Mouse (Mus musculus) neural tube, embryonic 10.5 days (tissue): Measurements from ENCODE around the gene Tmem179.

Source experiments
- DNase-seq: peaks from one replicate; pipeline ENCODE4 v3.0.0-alpha.2; 2017; ENCODE audit warnings: low spot score; ENCODE audit errors: extremely low spot score

Gene Tmem179

DNA sequence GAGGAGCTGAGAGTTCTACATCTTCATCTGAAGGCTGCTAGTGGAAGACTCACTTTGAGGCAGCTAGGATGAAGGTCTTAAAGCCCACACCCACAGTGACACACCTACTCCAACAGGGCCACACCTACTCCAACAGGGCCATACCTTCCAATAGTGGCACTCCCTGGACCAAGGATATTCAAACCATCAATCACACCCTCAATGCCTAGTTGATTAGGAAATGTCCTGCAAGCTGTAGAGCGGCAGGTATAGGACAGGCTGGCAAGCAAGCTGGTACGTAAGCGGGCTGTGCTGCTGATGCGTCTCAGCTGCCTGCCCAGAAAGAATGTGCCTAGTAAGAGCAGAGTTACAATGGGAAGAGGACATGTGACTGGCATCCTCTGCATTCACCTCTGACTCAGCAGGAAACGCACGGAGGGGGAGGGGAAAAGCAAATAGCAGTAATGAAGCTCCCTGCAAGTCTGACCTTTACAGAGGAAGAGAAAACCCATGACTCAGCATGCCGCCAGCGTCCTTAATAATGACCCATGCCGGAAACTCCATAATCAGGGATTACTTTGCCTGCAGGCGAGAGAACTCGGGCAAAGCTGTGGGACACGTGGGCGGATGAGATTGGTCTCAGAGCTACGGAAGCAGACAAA is at the start of gene Tmem179:
Gene Tmem179, minus strand, starts transcription at position 51 of the 641 bp plus-strand sequence.
- peak; percentile 53 for DNase-seq

GRCm38 (mm10) chr12:112563011-112563410 is 46.5 kb upstream of the Tmem179 start:
- no peak for DNase-seq

- DNase-seq: no peak
Observed at GRCm38 (mm10) chr12:112562462-112562861, 45.9 kb upstream of the Tmem179 start.

- DNase-seq: no peak
Observed at GRCm38 (mm10) chr12:112561163-112561562, 44.6 kb upstream of the Tmem179 start.

DNA sequence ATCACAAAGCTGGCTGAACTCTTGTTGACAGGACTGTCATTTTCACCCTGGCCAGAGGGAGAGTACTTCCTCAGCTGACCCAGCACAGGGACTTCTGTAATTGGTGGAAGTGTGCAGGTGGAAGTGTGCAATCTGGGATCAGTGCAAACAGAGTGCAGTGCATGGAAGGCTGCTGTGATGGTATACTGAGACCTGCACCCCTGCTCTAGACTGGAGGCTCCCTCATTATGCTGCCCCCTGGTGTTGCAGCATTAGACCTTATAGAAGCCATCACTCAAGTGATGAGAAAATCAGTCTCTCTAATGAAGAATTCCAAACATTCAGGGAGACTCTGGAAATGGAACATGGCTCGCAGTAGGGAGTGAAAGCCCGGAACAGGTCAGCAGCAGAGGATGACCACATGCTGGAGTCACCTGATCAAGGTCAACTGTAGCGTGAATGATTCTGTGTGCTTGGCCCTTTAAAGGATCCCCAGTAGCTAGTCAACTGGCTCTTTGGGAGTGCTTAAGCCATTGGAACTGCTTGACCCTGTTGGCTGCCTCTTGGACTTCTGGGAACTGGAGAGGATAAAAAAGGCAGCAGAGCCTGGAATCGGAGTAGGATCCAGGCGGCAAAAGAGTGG is 43.7 kb upstream of the Tmem179 start:
- no peak for DNase-seq

GRCm38 (mm10) chr12:112559671-112560070 is 43.1 kb upstream of the Tmem179 start:
- DNase-seq: no peak

DNA sequence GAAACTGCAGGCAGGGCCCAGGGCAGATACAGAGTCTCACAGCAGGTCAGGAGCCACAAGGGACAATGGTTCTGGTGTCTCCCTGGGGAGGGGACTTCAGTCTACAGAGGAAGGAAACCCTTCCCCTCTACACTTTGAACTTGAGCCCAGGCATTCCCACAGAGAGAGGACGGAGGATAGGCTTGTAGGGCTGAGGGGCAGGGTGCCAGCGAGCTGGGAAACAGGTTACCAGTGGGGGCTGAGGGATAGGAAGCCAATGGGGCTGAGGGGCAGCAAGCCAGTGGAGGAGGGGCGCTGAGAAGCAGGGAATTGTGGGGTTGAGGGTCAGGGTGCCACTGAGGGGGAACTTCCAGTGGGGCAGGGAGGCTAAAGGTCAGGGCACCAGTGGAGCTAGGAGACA is 42.7 kb upstream of the Tmem179 start:
- no peak for DNase-seq

- DNase-seq: no peak
Observed at GRCm38 (mm10) chr12:112557219-112557618, 40.7 kb upstream of the Tmem179 start.

GRCm38 (mm10) chr12:112556531-112557060 is 40.0 kb upstream of the Tmem179 start:
- no peak for DNase-seq

- DNase-seq: no peak
Observed at GRCm38 (mm10) chr12:112554900-112555299, 38.4 kb upstream of the Tmem179 start.

- DNase-seq: no peak
Observed at GRCm38 (mm10) chr12:112552520-112552919, 36.0 kb upstream of the Tmem179 start.

DNA sequence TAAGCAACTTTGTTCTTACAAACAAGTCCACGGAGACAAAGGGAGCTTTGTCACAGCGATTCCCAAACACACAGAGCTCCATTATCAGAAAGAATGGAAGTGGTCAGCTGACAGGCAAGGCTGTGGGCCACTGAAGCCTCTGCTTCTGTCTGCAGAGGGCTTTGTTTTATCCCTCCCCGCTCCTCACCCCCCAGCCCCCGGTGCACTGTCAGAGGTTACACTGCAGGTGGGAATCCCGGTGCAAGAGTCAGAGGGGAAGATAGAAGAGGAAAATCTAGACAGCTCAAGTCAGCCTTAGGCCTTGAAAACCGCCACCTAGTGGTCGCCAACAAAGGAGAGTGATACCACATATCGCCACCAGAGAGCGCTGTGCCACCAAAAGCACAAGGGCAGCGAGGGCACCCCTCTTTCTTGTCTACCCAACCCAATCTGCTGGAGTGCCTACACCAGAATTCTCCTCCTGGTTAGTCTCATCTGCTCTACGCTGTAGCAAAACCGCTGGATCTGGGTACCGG is 35.4 kb upstream of the Tmem179 start:
- DNase-seq: peak; percentile 95

DNA sequence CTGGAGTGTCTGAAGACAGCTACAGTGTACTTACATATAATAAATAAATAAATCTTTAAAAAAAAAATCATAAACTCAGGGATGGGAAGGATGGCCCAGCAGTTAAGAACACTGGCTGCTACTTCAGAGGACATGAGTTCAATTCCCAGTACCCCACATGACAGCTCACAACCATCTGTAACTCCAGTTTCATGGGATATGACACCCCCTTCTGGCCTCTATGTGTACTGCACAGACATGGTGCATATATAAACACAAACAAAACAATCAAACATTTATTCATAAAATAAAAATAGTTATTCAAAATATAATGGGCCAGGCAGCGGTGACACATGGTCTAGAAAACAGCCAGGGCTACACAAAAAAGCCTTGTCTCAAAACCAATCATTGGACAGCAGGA is 32.7 kb upstream of the Tmem179 start:
- no peak for DNase-seq

DNA sequence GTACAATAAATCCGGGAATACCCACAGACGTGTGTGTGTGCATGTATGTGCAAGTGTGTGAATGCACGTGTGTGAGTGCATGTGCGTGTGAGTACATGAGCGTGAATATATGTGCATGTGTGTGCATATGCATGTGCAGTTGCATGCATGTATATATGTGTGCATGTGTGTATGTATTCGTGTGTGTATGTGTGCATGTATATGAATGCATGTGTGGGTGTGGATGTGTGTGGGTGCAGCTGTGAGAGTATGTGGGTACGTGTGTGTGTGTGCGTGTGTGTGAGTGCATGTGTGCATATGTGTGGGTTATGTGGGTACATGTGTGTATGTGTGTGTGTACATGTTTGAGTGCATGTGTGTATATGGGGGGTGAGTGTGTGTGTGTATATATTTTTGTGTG is 29.6 kb upstream of the Tmem179 start:
- DNase-seq: no peak

DNA sequence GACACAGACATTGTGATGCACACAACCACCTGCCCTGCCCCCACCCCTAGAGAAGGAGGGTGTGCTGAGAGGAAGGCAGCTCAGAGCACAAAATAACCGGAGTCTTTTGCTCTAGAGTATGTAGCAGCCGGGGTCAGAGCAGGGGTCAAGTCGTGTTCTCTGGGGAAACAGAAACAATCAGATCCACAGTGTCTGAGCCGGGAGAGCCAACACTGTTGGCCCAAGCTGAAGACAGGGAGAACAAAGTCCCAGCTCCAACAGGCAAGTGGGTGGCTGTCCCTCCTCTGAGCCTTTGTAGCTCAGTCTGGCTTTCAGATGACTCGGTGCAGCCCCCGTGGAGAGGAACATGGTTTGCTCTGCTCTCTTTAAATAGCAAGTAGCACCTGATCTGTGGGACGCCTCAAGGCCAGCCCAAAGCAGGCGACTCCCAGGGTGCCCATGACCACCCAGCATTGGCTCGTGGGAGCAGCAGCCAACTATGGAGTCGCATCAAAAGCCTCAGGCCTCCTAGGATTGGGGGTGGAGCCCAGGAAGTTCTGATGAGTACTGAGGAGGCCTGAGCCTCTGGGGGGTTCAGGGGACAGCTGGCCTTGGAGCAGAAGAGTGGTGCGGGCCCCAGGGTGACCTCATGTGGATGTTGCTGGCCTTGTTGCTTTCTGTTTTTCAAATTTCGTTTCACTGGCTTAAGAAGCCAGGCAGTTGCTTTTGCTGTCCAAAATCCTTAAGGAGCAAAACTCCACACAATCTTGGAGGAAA is 28.6 kb upstream of the Tmem179 start:
- no peak for DNase-seq

- DNase-seq: no peak
Observed at GRCm38 (mm10) chr12:112543941-112544340, 27.4 kb upstream of the Tmem179 start.

DNA sequence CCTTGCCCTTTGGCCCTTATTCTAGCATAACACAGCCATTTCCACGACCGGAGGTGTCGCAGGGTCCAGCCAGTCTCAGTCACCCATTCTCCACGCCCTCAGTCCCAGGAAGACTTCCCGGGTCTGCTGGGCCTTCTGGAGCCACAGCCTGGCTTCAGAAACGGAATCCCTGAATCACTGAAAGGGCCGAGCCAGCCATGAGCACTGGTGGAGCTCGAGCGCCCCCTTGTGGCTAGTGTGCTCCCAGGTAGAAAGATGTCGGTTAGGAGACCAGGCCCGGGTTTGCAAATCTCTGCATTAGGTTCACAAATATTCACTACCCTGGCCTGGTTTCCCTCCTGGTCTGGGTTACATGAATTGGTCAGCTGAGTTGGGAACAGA is 26.4 kb upstream of the Tmem179 start:
- peak; percentile 97 for DNase-seq

GRCm38 (mm10) chr12:112542257-112542919 is 25.8 kb upstream of the Tmem179 start:
- peak; percentile 30 for DNase-seq

- no peak for DNase-seq
Observed at GRCm38 (mm10) chr12:112541483-112542091, 25.0 kb upstream of the Tmem179 start.

GRCm38 (mm10) chr12:112540321-112540720 is 23.8 kb upstream of the Tmem179 start:
- no peak for DNase-seq

- no peak for DNase-seq
Observed at GRCm38 (mm10) chr12:112539466-112539965, 23.0 kb upstream of the Tmem179 start.
